Mouse (Mus musculus) lung, postnatal 4 days (tissue): Measurements from ENCODE around the gene Adam1b.

Source experiments
- DNase-seq, 2 experiments: peaks; one replicate each; pipeline ENCODE4 v3.0.0; 2021

Adam1b gene

DNA sequence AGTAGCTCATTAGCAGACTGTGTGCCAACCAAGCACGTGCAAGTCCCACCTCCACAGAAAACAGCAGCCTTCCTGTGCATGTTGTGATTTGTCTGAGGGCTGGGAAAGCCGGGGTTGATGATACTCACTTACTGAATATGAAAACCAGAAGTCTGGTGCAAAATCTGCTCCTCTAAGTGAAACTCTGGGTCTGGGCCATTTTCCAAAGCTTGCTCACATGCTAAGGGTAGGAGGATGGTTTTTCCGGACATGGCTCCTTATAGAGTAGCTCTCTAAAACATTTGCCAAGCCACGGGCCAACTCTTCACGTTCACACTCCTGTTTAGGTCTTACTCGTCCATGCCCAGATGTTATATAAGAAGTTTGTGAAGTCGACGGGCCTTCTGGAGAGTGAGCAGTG, 9.9 kb downstream of the Adam1b start:
- DNase-seq = no peak

DNA sequence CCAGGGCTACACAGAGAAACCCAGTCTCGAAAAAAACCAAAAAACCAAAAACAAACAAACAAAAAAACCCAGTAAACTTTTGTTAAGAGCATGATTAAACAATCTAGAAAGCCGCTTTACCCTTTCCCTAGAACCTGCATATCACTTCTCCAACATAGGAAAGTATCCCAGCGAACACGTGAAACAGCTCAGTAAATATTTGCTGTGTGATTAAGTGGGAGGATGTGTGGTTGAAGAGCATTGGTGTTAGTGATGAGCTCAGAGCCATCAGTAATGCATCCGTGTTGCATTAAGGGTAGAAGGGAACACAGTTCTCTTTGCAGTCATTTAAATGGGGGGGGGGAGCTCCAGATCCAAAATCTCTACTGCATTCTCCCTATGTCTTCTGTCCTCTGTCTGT, 18.4 kb downstream of the Adam1b start:
- DNase-seq = no peak

DNA sequence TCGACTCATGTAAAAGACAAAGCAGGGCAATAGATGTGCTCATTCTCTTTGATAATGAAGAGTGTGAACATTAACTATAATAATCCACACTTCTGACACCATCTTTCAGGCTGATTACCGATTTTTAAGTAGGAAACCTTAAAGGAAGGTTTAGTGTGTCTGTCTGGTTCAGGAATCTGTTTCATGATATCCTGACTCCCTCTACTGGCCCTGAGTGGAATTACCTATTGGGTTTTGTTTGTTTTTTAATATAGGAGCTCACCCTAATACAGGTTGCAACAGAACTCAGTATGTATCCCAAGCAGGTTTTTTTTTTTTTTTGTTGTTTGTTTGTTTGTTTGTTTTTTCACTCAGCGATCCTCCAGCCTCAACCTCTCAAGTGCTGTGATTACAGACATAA, 25.6 kb downstream of the Adam1b start:
- DNase-seq = peak in 1 of 2 experiments; percentile 41

DNA sequence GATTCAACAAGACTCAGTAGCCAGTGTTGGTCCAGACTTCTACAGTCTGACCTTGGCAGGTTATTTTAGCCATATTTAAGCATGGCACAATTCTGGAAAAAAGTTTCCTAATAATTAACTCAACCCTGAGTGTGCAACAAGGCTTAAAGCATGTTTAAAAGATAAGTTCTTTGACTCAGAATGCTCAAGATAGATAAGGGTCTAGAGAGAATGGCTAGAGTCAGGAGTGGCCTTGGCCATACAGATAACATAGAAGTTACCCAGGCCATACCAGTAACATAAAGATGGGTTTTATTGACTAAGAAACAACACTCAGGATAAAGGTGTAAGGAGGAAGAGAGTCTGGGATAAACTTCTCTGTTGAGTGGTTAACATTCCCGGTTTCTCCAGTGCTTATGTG, 27.2 kb downstream of the Adam1b start:
- no peak for DNase-seq

DNA sequence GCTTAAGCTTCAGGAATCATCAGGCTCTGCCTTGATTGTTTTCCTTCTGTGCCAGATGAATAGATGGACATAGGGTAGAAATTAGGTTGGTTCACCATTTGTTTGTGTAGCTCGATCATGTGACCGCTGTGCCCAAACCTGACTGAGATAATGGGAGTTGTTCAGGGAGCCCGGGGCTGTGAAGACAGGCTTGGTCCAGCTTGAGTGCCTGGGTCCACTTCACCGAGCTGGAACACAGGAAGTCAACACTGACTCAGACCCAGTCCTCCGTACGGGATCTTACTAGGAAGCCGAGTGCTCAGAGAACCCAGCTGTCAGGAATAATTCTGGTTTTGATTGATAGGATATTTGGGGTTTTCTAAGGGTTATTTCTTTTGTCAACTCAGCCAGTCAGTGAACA, 28.6 kb downstream of the Adam1b start:
- peak in 1 of 2 experiments; percentile 48 for DNase-seq

DNA sequence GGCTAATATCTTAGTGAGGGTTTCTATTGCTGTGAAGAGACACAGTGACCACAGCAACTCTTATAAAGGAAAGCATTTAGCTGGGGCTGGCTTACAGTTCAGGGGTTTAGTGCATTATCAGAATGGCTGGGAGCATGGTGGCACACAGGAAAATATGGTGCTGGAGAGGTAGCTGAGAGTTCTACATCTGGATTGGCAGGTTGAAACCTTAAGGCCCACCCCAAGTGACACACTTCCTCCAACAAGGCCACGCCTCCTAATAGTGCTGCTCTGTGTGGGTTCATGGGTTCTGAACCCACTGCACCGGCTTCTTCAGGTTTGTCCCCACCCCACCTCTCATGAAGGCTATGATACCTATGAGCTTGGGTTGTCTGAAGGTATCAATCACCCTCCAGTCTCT, 30.8 kb downstream of the Adam1b start:
- DNase-seq = no peak

DNA sequence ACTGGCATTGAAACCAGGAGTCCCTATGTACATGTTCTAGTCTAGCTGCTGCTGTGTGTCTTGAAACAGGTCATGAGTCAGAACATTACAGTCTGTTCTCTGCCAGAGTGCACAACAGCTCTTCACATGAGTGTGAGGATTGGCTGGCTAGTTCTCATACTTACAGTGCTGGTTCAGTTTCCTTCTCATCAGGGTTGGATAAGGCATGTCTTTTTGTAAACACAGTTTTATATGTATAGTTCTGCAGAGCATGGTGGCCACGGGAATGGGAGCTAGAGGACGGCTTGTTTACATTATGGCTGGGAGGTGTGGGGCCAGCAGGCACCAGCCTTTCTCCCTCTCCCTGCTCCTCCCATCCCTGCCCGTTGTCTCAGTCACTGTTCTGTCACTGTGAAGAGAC, 33.7 kb downstream of the Adam1b start:
- no peak for DNase-seq

DNA sequence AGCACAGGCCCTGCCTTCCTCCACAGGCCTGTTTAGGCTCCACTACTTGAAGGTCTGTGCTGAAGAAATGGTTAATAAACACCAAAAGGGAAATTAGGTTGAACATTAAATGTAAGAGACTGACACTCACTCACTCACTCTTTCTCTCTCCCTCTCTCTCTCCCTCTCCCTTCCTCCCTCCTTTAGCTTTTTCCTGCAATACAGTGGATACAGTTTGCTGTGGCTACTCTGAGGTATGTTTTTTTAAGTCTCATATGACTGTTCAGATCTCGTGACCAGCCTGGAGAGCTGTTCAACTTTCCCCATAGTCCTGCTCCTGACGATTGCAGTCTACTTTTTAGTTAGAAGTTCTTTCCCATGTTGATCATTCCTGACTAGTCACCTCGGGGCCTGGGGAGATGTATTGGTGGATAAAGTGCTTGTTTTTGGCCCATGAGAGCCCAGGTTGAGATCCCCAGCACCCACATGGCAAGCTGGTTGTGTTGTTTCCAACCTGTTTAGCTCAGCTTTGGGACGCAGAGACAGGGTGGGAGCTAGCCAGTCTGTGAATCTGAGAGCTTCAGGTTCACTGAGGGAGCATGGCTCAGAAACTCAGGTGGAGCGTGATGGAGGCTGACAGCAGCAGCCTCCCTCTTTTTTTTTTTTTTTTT, 39.5 kb downstream of the Adam1b start:
- no peak for DNase-seq

DNA sequence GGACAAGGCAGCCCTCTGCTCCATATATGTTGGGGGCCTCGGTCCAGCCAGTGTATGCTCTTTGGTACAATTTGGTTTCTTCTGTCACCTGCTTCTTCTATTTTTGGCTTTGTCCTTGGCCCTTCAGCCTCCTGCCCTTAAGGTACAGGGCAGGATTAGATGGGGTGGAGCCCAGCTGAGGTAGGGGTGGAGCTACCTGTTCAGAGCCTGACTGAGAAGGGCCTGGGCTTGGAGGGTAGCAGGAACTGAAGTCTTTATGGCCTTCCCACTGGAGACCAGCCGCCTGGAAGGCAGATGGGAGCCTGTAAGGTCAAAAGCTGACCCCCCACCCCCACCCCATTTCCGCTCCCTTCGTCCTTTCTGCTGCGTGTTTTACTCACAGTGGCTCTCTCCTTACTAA, 40.3 kb downstream of the Adam1b start:
- DNase-seq = peak; percentile 30 to 63

DNA sequence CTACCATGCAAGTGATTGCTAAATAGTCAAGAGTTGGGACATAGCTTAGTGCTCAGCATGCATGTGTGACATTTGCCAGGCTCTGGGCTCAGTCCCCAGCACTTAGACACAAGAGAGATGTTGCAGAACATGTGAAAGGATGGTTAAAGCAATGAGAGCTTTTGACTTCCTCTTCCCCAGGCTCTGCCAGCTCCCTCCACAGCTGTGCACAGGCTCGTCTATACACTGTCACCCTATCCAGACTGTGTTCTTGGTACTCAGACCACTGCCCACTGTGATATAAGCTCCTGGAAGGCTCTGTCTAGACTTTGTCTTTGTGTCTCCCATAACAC, 41.1 kb downstream of the Adam1b start:
- no peak for DNase-seq

DNA sequence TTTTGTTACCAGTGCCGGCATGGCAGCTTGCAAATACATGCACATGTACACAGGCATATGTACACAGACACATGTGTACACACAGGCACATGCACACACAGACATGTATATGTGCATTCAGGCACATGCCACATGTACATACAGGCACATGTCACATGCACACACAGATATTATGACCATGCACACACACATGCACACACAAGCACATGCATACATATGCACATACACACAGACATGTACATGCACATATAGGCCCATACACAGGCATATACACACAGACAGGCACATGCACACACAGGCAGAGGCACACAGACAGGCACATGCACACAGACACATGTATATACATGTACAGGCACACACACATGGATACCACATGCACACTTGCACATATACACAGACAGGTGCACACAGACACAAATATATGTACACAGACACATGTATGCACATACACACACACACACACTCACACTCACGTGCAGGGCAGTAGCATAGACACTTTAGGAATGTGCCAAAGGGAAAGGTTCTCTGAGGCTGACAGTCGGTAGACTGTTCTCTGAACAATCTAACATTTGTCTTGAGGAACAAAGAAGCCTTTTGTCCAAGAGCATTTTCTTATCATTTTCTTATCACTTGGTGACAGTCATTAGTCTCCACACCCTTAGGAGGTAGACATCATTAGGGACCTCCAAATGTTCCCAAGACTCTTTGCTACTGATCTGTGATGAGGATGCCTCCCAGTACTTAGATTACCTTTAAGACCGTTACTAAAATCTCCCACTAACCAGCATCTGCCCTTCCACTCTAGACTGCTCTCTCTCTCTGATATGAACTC, 41.7 kb downstream of the Adam1b start:
- no peak for DNase-seq

DNA sequence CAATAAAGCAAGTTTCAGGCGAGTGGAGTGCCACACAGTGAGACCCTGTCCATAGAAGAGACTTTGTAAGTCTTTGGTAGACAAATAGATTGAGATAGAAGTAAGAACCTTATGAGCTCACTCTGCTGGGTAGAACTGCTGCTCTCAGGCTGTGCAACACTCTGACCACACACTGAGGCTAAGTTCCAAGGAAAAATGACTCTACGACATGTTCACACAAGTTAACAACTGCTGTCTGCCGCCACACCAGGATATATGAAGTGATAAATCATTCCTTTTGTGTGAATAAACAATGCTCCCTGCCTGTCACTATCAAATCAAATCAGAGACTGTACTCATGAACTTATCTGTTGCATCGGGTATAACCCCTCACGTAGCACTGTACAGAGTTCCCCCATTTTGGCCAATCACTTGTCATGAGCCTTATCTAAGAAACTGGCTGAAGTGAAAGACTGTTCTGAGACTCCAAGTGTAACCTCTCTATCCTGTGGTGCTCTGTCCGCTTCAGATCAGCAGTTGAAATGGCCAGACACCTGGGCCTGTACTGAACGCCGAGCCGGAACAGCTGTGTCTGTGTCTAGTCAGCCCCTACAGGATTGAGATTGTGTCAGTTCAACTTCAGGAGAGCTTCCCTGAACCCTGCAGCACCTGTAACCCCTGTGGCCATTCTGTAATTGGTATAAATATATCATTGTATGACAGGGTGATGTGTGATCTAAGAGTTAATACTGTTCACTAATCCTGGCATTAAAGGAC, 47.5 kb downstream of the Adam1b start:
- DNase-seq = no peak

DNA sequence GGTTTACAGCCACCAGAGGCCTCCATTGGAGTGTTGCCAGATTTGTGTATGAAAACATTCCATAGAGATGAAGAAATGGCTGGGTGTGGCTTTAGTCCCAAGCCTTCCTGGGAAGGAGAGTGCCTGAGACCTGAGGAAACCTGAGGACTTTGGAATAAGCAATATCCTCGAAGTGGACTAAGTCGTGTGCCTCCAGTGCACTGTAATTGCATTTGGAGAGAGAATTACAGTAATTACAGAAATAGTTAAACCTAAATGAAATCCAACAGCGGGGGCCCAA, 48.8 kb downstream of the Adam1b start:
- DNase-seq = no peak

DNA sequence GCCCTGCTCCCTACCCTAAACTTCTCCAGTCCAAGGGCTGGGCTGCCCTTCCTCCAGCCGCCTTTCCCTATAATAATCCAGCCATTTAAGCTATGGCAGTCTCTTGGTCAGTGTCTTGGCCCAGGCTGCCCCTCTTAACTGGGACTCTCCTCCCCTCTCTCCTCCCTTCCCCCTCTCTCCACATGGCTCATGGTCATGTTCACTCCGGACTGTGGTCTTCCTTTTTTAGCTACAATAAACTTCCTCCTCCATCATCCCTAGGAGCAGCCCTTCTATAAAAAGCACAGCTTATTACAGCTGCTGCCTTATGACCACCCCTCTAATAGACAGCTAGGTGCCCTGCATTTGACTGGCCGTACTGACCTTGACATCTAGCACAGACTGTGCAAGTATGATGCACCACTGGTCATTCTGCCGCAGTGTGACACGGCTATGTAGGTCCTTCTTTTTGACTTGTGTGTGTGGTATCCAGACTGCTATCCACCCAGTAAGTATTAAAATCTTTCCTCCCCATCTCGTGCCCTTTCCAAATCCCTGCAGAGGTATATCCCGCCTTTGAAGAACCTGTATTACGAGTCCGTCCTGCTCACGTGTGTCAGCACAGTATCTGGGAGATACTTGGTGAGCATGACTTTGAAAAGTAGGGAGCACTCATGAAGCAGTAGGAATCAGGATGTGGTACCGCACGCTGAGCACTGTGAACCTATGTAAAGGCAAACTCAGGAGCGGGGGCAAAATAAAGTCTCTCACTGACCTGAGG, 49.3 kb downstream of the Adam1b start:
- DNase-seq = peak in 1 of 2 experiments; percentile 28

DNA sequence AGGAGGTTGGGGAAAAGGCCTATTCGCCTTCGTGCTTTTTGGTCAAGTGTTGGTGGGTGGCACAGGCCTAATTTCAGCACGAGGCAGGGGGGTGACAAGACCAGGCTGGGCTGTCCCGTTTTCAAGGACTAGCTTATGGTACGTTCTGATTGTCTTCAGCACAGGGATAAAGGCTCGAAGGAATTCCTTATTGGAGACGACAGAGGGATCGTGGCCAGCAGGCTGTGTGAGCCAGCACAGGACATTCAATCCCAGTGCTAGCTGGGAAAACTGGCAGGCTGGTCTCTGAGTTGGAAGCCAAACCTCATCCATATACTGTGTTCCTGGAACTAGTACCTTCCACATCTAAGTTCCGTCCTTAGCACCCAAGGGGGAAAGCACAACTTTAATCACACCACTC, 50.3 kb downstream of the Adam1b start:
- DNase-seq = no peak

DNA sequence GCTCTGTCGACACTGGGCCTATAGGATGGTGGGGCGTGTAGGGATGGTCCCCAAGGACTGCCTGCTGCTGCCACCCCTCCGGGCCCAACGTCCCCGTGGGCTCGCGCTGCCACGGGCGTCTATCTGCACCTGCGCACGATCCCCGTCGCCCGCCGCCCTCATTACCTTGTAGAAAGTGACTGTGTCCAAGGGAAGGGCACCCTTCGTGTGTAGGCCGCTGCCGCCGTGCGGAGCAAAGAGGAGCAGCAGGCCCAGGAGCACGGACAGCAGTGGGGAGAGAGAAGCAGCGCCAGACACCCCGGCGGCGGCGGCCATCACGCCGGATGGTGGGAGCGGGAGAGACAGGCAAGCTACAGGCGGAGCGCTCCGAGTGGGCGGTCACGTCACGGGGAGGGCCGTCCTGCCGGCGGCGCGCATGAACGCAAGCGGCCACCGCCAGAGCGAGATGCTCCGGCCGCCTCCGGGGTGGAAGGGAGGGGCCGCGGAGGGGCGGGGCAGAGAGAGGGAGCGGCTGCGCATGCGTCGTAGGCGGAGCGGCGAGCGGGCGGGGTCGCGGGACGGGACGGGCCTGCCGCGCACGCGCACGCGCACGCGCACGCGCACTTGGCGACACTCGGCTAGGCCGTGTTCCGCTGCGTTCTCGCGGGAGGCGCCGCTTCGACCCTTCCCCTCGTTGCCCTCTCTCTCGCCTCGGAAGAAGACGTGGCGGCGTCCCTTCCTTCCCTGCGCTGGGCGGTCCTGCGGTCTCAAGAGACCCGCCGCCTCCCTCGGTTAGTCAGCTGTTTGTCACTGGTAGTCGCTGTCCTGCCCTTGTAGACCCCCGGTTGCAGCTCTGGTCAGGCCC, 51.0 kb downstream of the Adam1b start, which contains the start of gene Erp29:
Gene Erp29, minus strand, starts transcription at position 481 of the 844 bp plus-strand sequence.
- peak; percentile 99 to 100 for DNase-seq

DNA sequence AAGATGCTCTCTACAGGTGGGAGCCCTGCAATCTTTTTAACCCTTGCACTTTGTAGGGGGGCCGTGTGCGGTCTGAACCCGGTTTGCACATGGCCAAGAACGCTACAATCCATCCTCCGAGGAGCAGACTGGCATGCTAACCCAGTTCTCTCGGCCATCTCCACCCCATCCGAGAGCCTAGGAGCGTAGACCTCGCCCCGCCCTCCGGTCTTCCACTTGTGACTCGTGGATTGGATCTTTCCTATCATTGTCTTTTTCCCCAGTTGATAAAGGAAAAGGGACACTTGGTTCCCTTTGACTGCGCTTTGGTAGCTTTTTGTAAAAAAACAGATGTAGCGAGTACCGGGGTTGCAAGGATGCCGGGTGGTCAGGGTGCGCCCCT, 51.6 kb downstream of the Adam1b start, which contains the start of gene Tmem116:
Gene Tmem116, plus strand, starts transcription at position 250 of the 382 bp plus-strand sequence.
- peak in 1 of 2 experiments; percentile 43 for DNase-seq

DNA sequence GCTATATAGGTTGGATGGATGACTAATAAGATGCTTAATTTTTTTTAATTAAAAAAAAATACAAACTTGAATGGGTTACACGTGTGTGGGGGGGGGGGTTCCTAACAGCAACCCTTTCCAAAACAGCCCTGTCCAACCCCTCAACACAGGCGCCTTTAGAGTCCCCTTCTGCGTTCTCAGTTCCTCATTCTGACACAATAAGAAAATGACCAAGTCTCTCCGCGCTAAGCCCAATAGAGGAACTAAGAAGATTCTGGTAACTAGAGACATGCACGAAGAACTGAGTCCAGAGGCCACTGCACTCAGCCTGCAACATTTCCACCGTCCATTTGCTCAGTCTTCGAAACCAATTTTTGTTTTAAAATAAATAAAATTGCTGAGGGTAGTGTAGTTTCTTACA, 52.0 kb downstream of the Adam1b start:
- peak in 1 of 2 experiments; percentile 17 for DNase-seq

DNA sequence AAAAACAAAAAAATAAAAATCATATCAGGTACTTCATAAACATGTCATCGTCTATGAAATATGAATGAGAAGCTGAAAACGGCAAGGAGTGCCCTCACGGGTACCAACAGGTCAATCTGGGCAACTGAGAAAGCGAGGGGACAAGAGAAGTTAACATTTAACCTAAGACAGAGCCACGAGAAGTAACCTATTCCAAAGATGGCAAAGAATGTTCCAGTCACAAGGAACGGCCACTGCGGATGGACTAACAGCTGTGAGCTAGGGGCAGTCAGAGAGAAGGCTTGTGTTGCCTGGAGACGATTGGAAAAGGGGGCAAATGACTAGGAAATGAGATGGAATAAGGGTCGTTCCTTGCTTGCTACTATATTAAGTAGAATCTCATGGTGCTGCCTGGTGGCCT, 52.8 kb downstream of the Adam1b start:
- no peak for DNase-seq
